ENCODE assay signal across 18 mouse cellular contexts in the genomic region with DNA sequence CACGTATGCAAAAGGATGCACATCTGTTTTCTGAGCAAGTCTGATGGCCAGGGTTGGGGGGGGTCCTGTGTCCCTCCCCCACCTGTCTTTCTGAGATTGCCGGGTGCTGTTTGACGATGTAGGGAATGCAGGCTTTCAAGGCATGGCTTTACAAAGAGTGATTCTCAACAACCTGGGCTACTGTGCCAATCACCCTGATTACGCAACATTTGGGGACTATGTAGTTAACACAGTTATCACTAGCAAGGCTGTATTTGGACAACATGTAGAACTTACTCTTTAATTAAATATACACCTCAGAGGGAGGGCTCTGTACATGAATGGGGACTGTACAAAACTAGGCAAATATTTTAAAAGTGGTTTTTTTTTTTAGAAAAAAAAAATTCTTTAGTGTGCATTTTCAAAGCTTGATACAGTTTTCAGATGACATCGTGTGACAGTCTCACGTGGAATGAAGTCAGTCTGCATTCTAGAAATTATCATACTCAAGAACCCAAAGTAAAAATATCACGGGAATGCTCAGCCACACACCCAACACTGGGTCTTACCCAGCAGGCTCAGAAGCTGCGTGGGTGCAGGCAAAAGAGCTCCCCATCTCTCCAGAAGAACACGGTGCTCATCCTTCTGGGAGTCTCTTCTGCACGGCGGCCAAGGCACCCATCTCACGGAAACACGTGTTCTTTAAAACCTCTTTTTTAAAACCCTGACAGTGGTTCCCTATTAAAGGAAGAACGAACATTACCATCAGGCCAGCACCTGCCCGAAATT. TPM values are rescaled to one million over a fixed set of nuclear protein-coding genes. Genes with fewer than 3 reads are reported as not detected.
DNase-seq lines count a peak whose midpoint lies in the region; TF ChIP-seq lines count a peak whose summit lies in the region.
"Had no signal": no experiment of that assay in that cellular context is flagged by ENCODE, and none has a peak within 500 bp of the region (broad histone marks: within the 10 kb centered on the region; RNA-seq: fewer than 3 reads in every experiment).

No protein-coding gene starts in this region.

- H3K4me1 ChIP-seq in MEL (ENCODE audit: control insufficient read depth in 1 of 2, insufficient read depth in 2 of 2, low read length in 2 of 2): 0 out of 4 replicates have a peak, but pooled peaks cover 0 to 2% of the 10 kb centered on the region in 2 experiments
- peaks cover 6% of the 10 kb centered on the region for H3K4me1 ChIP-seq in cortical plate, adult 2 months (ENCODE audit: control insufficient read depth, insufficient read depth, low read length)
- H3K4me1 ChIP-seq: hindbrain, embryonic 13.5 days had no signal

- TF ChIP-seq RAD21 in MEL (IDR thresholded peaks at IDR 0.05; ENCODE audit: low read depth, low read length): no peak

- no peak for TF ChIP-seq POLR2A in MEL (IDR thresholded peaks at IDR 0.05; ENCODE audit: control insufficient read depth in 1 of 2, insufficient read depth in 1 of 2, low read depth in 1 of 2, low read length in 2 of 2, poor library complexity in 1 of 2)
- TF ChIP-seq POLR2A in cortical plate, adult 2 months (IDR thresholded peaks at IDR 0.05; ENCODE audit: extremely low read depth, insufficient read depth, low read length): no peak

- peaks cover 4% of the 10 kb centered on the region; the same call in 1 of the 2 replicates for H3K79me2 ChIP-seq in MEL (ENCODE audit: control insufficient read depth, insufficient read depth, low read length, poor library complexity)

- H3K27ac ChIP-seq in MEL (ENCODE audit: control insufficient read depth, low read depth, low read length): no peak overlapping the region
- peak overlapping the region; percentile 51 for H3K27ac ChIP-seq in cortical plate, adult 2 months (ENCODE audit: insufficient read depth, low read length)
- H3K27ac ChIP-seq: hindbrain, embryonic 13.5 days; stomach, postnatal 0 days had no signal

- DNase-seq in MEL (ENCODE audit: low read depth, low spot score): no peak
- peak; percentile 74 to 85 for DNase-seq in left cerebral cortex, adult 18-20 months (ENCODE audit: low spot score in 2 of 2)
- peak; percentile 78 to 83 for DNase-seq in right cerebral cortex, adult 2 months (ENCODE audit: low spot score in 2 of 2)
- DNase-seq in B cell, adult 2 months: no peak
- DNase-seq in testis, postnatal 10 days (ENCODE audit: low spot score): no peak
- DNase-seq in embryo, embryonic 11 days: no peak
- DNase-seq: adrenal gland, adult 2 months; cerebellum, adult 11 months; cerebellum, postnatal 36 days; forebrain, postnatal 0 days; heart, postnatal 14 days; liver, postnatal 0 days; thymus, postnatal 25 days had no signal

- no peak for TF ChIP-seq CTCF in MEL (IDR thresholded peaks at IDR 0.05 in 2 of 3, conservative IDR thresholded peaks at IDR 0.05 in 1 of 3; ENCODE audit: control insufficient read depth in 1 of 3, insufficient read depth in 1 of 3, low read depth in 2 of 3, low read length in 3 of 3, poor library complexity in 1 of 3, severe bottlenecking in 1 of 3)
- TF ChIP-seq CTCF in cortical plate, adult 2 months (IDR thresholded peaks at IDR 0.05; ENCODE audit: extremely low read depth, insufficient read depth, low read length): no peak

- no peak overlapping the region for H3K9ac ChIP-seq in MEL (ENCODE audit: control insufficient read depth, low read depth, low read length, poor library complexity, severe bottlenecking)
- H3K9ac ChIP-seq: forebrain, postnatal 0 days; hindbrain, embryonic 13.5 days; liver, postnatal 0 days had no signal

- peaks cover 2 to 3% of the 10 kb centered on the region in 2 experiments; a peak in 2 of 4 replicates for H3K36me3 ChIP-seq in MEL (ENCODE audit: control insufficient read depth in 1 of 2, insufficient read depth in 2 of 2, low read length in 2 of 2)

- TF ChIP-seq EP300 in MEL (IDR thresholded peaks at IDR 0.05; ENCODE audit: low read depth in 1 of 2, low read length in 2 of 2): no peak

- H3K27me3 ChIP-seq in MEL (ENCODE audit: control insufficient read depth in 1 of 2, insufficient read depth in 2 of 2, low read length in 2 of 2): no peaks in the 10 kb centered on the region
- H3K27me3 ChIP-seq: hindbrain, embryonic 13.5 days had no signal

- no peaks in the 10 kb centered on the region for H3K9me3 ChIP-seq in MEL (replicated peaks; ENCODE audit: insufficient read depth, low read length)
- H3K9me3 ChIP-seq: hindbrain, embryonic 13.5 days had no signal

- H3K4me3 ChIP-seq in MEL (ENCODE audit: control insufficient read depth in 1 of 2, insufficient read depth in 1 of 2, low read depth in 2 of 2, low read length in 2 of 2): no peak overlapping the region
- no peak overlapping the region for H3K4me3 ChIP-seq in cortical plate, adult 2 months (ENCODE audit: insufficient read depth, low read length)
- H3K4me3 ChIP-seq: erythroblast, embryonic 14.5 days; hindbrain, embryonic 13.5 days had no signal

TF ChIP-seq in MEL, 35 proteins besides CTCF, POLR2A, EP300 and RAD21:
- TF ChIP-seq CHD2 (IDR thresholded peaks at IDR 0.05; ENCODE audit: low read length): no peak
- TF ChIP-seq POLR2AphosphoS2 (IDR thresholded peaks at IDR 0.05; ENCODE audit: low read length): peak; percentile 21; the same call in 1 of the 2 replicates
TF ChIP-seq in MEL: peak in this region for 1.

RNA-seq across cellular contexts. Expression of a gene that starts 19.2 kb away (rescaled TPM):
- 6.7 and 7.0 TPM in 2 replicates for total RNA-seq in MEL (2012; rRNA removed)
- 10 to 100 TPM in 1 of 2 experiments, not detected in 1; 12.1 TPM for polyA plus RNA-seq in MEL (2012; ENCODE audit: insufficient read depth in 1 of 2, insufficient read length in 2 of 2, low read depth in 1 of 2, low replicate concordance in 2 of 2, missing spikeins in 1 of 2)
- polyA plus RNA-seq in cortical plate, adult 2 months (2012; rRNA removed): 45.1 and 48.1 TPM in 2 replicates
- 10 to 100 TPM; 62.6 to 74.7 TPM for total RNA-seq in left cerebral cortex, adult 18-20 months (2021)

RNA-seq across cellular contexts. Expression of a gene that starts 35.0 kb away (rescaled TPM):
- 22.2 and 23.1 TPM in 2 replicates for total RNA-seq in MEL (2012; rRNA removed)
- 10 to 100 TPM in 1 of 2 experiments, not detected in 1; 44.6 TPM for polyA plus RNA-seq in MEL (2012; ENCODE audit: insufficient read depth in 1 of 2, insufficient read length in 2 of 2, low read depth in 1 of 2, low replicate concordance in 2 of 2, missing spikeins in 1 of 2)
- 72.5 and 72.7 TPM in 2 replicates for polyA plus RNA-seq in cortical plate, adult 2 months (2012; rRNA removed)
- 10 to 100 TPM; 45.1 to 50.6 TPM for total RNA-seq in left cerebral cortex, adult 18-20 months (2021)

RNA-seq across cellular contexts. Expression of a gene that starts 53.8 kb away (rescaled TPM):
- 0.23 TPM in 1 of 2 replicates, not detected in the other for total RNA-seq in MEL (2012; rRNA removed)
- polyA plus RNA-seq in MEL (2012; ENCODE audit: insufficient read depth in 1 of 2, insufficient read length in 2 of 2, low read depth in 1 of 2, low replicate concordance in 2 of 2, missing spikeins in 1 of 2): under 1 TPM in 1 of 2 experiments, not detected in 1; 0.32 TPM
- 24.6 and 33.3 TPM in 2 replicates for polyA plus RNA-seq in cortical plate, adult 2 months (2012; rRNA removed)
- total RNA-seq in left cerebral cortex, adult 18-20 months (2021): 10 to 100 TPM; 10.2 to 11.9 TPM
- total RNA-seq: megakaryocyte-erythroid progenitor cell, adult 5-6 weeks had no signal

Comparison
In these comparisons a context has a peak if more than half of its experiments do, and no peak if none do; other contexts are left out.
1. DNase-seq: peak in left cerebral cortex, adult 18-20 months (2 of 2) and right cerebral cortex, adult 2 months (2 of 2); none in MEL (single experiment), B cell, adult 2 months (0 of 2), testis, postnatal 10 days (single experiment) and embryo, embryonic 11 days (single experiment).